Mouse (Mus musculus) E14TG2a.4 (cell line): ENCODE results near the gene Wwp2.

Experiments used
- CTCF ChIP-seq: conservative IDR thresholded peaks from 2 replicates; pipeline ENCODE4 v1.5.1; 2014; ENCODE audit warnings: low read length
- NANOG ChIP-seq: IDR thresholded peaks from 2 replicates; pipeline ENCODE4 v1.6.1; 2014; ENCODE audit warnings: borderline replicate concordance, low read length, mixed read lengths

DNA sequence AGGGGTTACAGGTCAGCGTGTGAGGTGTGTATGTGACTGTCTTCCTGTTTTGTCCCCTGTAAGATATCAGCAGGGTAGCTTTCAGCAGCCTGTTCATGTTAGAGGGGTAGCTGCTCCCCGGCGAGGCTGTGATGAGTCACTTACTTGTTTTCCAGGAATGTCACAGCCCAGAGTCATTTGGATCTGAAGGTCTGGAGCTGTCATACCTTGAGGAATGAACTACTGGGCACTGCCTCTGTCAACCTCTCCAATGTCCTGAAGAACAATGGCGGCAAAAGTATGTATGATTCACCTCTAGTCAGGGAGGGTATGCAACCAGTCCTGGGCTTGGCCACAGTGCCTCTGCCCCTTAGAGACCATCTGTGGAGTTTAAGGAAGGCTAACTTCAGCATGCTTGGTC lies 21.6 kb downstream of the Wwp2 start:
- TF ChIP-seq NANOG (no peak), CTCF (no peak)
